Mouse (Mus musculus): ENCODE measurements around the gene Fmn2. TPM values are rescaled to one million over a fixed set of nuclear protein-coding genes. Genes with fewer than 3 reads are reported as not detected.

The Fmn2 gene
- total and polyA plus RNA-seq, 2 experiments from 2014 or later = 5.9 to 21.3 TPM

- Histone ChIP-seq H3K4me3 (ENCODE audit: low read depth, low read length) (no peak overlapping the region), H3K9me3 (ENCODE audit: low read length) (no peaks in the 10 kb centered on the region), H3K36me3 (ENCODE audit: insufficient read depth) (no peaks in the 10 kb centered on the region), H3K4me1 (ENCODE audit: insufficient read depth) (no peaks in the 10 kb centered on the region), H3K9ac (no peak overlapping the region), H3K27me3 (ENCODE audit: insufficient read depth, low read length) (no peaks in the 10 kb centered on the region), H3K4me2 (ENCODE audit: low read depth) (no peak overlapping the region), H3K27ac (ENCODE audit: low read depth, low read length) (no peak overlapping the region)
- WGBS = 60% methylated on average over 3 of the region's 3 CpGs
- 0 out of 2 replicates have a peak, but pooled peaks have one; percentile 23 for ATAC-seq
- peak; percentile 14 for DNase-seq
- no peak for TF ChIP-seq CTCF (IDR thresholded peaks at IDR 0.05; ENCODE audit: low read depth)
Measured at GRCm38 (mm10) chr1:174555412-174555811, 53.8 kb downstream of the Fmn2 start.

GRCm38 (mm10) chr1:174557211-174557610 lies 55.6 kb downstream of the Fmn2 start:
- Histone ChIP-seq H3K4me3 (ENCODE audit: low read depth, low read length) (no peak overlapping the region), H3K27me3 (ENCODE audit: insufficient read depth, low read length) (no peaks in the 10 kb centered on the region), H3K36me3 (ENCODE audit: insufficient read depth) (no peaks in the 10 kb centered on the region), H3K4me2 (ENCODE audit: low read depth) (no peak overlapping the region), H3K4me1 (ENCODE audit: insufficient read depth) (no peaks in the 10 kb centered on the region), H3K27ac (ENCODE audit: low read depth, low read length) (no peak overlapping the region), H3K9me3 (ENCODE audit: low read length) (no peaks in the 10 kb centered on the region), H3K9ac (no peak overlapping the region)
- no peak for DNase-seq
- no peak for ATAC-seq
- WGBS = 63% methylated on average over 4 of the region's 4 CpGs
- TF ChIP-seq CTCF (IDR thresholded peaks at IDR 0.05; ENCODE audit: low read depth) = no peak

- 77% methylated on average over 3 of the region's 3 CpGs for WGBS
- ATAC-seq = peak; percentile 49; the same call in 1 of the 2 replicates
- Histone ChIP-seq H3K27me3 (ENCODE audit: insufficient read depth, low read length) (no peaks in the 10 kb centered on the region), H3K36me3 (ENCODE audit: insufficient read depth) (no peaks in the 10 kb centered on the region), H3K4me2 (ENCODE audit: low read depth) (no peak overlapping the region), H3K27ac (ENCODE audit: low read depth, low read length) (no peak overlapping the region), H3K4me3 (ENCODE audit: low read depth, low read length) (no peak overlapping the region), H3K9ac (no peak overlapping the region), H3K9me3 (ENCODE audit: low read length) (no peaks in the 10 kb centered on the region), H3K4me1 (ENCODE audit: insufficient read depth) (no peaks in the 10 kb centered on the region)
- DNase-seq = no peak
- no peak for TF ChIP-seq CTCF (IDR thresholded peaks at IDR 0.05; ENCODE audit: low read depth)
Measured at GRCm38 (mm10) chr1:174557841-174558240, 56.2 kb downstream of the Fmn2 start.

GRCm38 (mm10) chr1:174558488-174558887 lies 56.9 kb downstream of the Fmn2 start:
- Histone ChIP-seq H3K36me3 (ENCODE audit: insufficient read depth) (no peaks in the 10 kb centered on the region), H3K4me3 (ENCODE audit: low read depth, low read length) (no peak overlapping the region), H3K9ac (no peak overlapping the region), H3K4me1 (ENCODE audit: insufficient read depth) (no peaks in the 10 kb centered on the region), H3K9me3 (ENCODE audit: low read length) (no peaks in the 10 kb centered on the region), H3K27me3 (ENCODE audit: insufficient read depth, low read length) (no peaks in the 10 kb centered on the region), H3K27ac (ENCODE audit: low read depth, low read length) (no peak overlapping the region), H3K4me2 (ENCODE audit: low read depth) (no peak overlapping the region)
- no peak for TF ChIP-seq CTCF (IDR thresholded peaks at IDR 0.05; ENCODE audit: low read depth)
- DNase-seq (no peak), ATAC-seq (no peak)
- 72% methylated on average over 2 of the region's 2 CpGs for WGBS

- TF ChIP-seq CTCF (IDR thresholded peaks at IDR 0.05; ENCODE audit: low read depth) = no peak
- no peak overlapping the region for H3K4me2 ChIP-seq (ENCODE audit: low read depth)
- WGBS = 82% methylated on average over 6 of the region's 6 CpGs
- DNase-seq (no peak), ATAC-seq (no peak)
- no peaks in the 10 kb centered on the region for H3K27me3 ChIP-seq (ENCODE audit: insufficient read depth, low read length)
- no peaks in the 10 kb centered on the region for H3K9me3 ChIP-seq (ENCODE audit: low read length)
- H3K4me1 ChIP-seq (ENCODE audit: insufficient read depth) = no peaks in the 10 kb centered on the region
- H3K27ac ChIP-seq (ENCODE audit: low read depth, low read length) = no peak overlapping the region
- H3K36me3 ChIP-seq (ENCODE audit: insufficient read depth) = no peaks in the 10 kb centered on the region
- H3K4me3 ChIP-seq (ENCODE audit: low read depth, low read length) = no peak overlapping the region
- H3K9ac ChIP-seq = no peak overlapping the region
Measured at GRCm38 (mm10) chr1:174564561-174564960, 62.9 kb downstream of the Fmn2 start.

- ATAC-seq (no peak), DNase-seq (no peak)
- H3K36me3 ChIP-seq (ENCODE audit: insufficient read depth) = no peaks in the 10 kb centered on the region
- no peak overlapping the region for H3K9ac ChIP-seq
- H3K9me3 ChIP-seq (ENCODE audit: low read length) = no peaks in the 10 kb centered on the region
- WGBS = 91% methylated on average over 3 of the region's 3 CpGs
- H3K4me2 ChIP-seq (ENCODE audit: low read depth) = no peak overlapping the region
- TF ChIP-seq CTCF (IDR thresholded peaks at IDR 0.05; ENCODE audit: low read depth) = no peak
- no peak overlapping the region for H3K4me3 ChIP-seq (ENCODE audit: low read depth, low read length)
- no peaks in the 10 kb centered on the region for H3K27me3 ChIP-seq (ENCODE audit: insufficient read depth, low read length)
- H3K4me1 ChIP-seq (ENCODE audit: insufficient read depth) = no peaks in the 10 kb centered on the region
- H3K27ac ChIP-seq (ENCODE audit: low read depth, low read length) = no peak overlapping the region
Measured at GRCm38 (mm10) chr1:174568609-174569008, 67.0 kb downstream of the Fmn2 start.

GRCm38 (mm10) chr1:174592420-174592980 lies 90.9 kb downstream of the Fmn2 start:
- 63% methylated on average over 5 of the region's 5 CpGs for WGBS

More at GRCm38 (mm10) chr1:174592420-174592980, 90.9 kb downstream of the Fmn2 start:
- Histone ChIP-seq H3K27me3 (ENCODE audit: insufficient read depth, low read length) (no peaks in the 10 kb centered on the region), H3K9ac (no peak overlapping the region), H3K27ac (ENCODE audit: low read depth, low read length) (no peak overlapping the region), H3K36me3 (ENCODE audit: insufficient read depth) (no peaks in the 10 kb centered on the region), H3K4me3 (ENCODE audit: low read depth, low read length) (no peak overlapping the region), H3K4me1 (ENCODE audit: insufficient read depth) (no peaks in the 10 kb centered on the region), H3K9me3 (ENCODE audit: low read length) (no peaks in the 10 kb centered on the region), H3K4me2 (ENCODE audit: low read depth) (no peak overlapping the region)
- TF ChIP-seq CTCF (IDR thresholded peaks at IDR 0.05; ENCODE audit: low read depth) = peak; percentile 72
- ATAC-seq (no peak; the same call in 1 of the 2 replicates), DNase-seq (peak; percentile 51)

All from forebrain, postnatal 0 days (tissue).